Comparison of ENCODE assay signal across 10 mouse cellular contexts in genomic region chr19:25407887-25408236, GRCm38 (mm10).
DNase-seq lines count a peak whose midpoint lies in the region; ATAC-seq and TF ChIP-seq lines count a peak whose summit lies in the region.
"Had no signal": no experiment of that assay in that cellular context is flagged by ENCODE, and none has a peak within 500 bp of the region (broad histone marks: within the 10 kb centered on the region; RNA-seq: fewer than 3 reads in every experiment).

No protein-coding gene starts in this region.

- peak overlapping the region; percentile 56 for H3K4me3 ChIP-seq in heart, embryonic 11.5 days (ENCODE audit: low read depth, low read length)
- no peak overlapping the region for H3K4me3 ChIP-seq in midbrain, postnatal 0 days (ENCODE audit: low read depth, low read length)
- no peak overlapping the region for H3K4me3 ChIP-seq in midbrain, embryonic 11.5 days (ENCODE audit: low read depth, low read length)
- H3K4me3 ChIP-seq in limb, embryonic 12.5 days (replicated peaks), result peak overlapping the region; percentile 52

- no peaks in the 10 kb centered on the region for H3K9me3 ChIP-seq in heart, embryonic 11.5 days (replicated peaks; ENCODE audit: control insufficient read depth, low read length)
- H3K9me3 ChIP-seq in midbrain, postnatal 0 days (ENCODE audit: low read length), result no peaks in the 10 kb centered on the region
- no peaks in the 10 kb centered on the region for H3K9me3 ChIP-seq in midbrain, embryonic 11.5 days (ENCODE audit: control insufficient read depth, low read length)
- 0 out of 2 replicates have a peak, but pooled peaks cover 14% of the 10 kb centered on the region for H3K9me3 ChIP-seq in limb, embryonic 12.5 days

- peak overlapping the region; percentile 97 for H3K27ac ChIP-seq in heart, embryonic 11.5 days (ENCODE audit: low read depth, low read length)
- no peak overlapping the region for H3K27ac ChIP-seq in midbrain, postnatal 0 days (ENCODE audit: low read depth, low read length)
- H3K27ac ChIP-seq in midbrain, embryonic 11.5 days (ENCODE audit: low read depth, low read length), result no peak overlapping the region
- peak overlapping the region; percentile 99 for H3K27ac ChIP-seq in limb, embryonic 12.5 days

- H3K36me3 ChIP-seq in heart, embryonic 11.5 days (ENCODE audit: control insufficient read depth, insufficient read depth, low read length), result peaks cover 25% of the 10 kb centered on the region
- H3K36me3 ChIP-seq in midbrain, postnatal 0 days (ENCODE audit: insufficient read depth, low read length), result no peaks in the 10 kb centered on the region
- peaks cover 2% of the 10 kb centered on the region; the same call in 1 of the 2 replicates for H3K36me3 ChIP-seq in midbrain, embryonic 11.5 days (ENCODE audit: control insufficient read depth, insufficient read depth, low read length)
- H3K36me3 ChIP-seq in limb, embryonic 12.5 days, result peaks cover 40% of the 10 kb centered on the region

- intact Hi-C loops in heart, postnatal 14 days (cut with DNase I), result loop anchor here (5.0 kb wide), 1 partner anchor 34 kb away; no protein-coding TSS in a partner anchor
- intact Hi-C loops in left cerebral cortex, postnatal 14 days (cut with DNase I), result no loop called here

- WGBS in heart, embryonic 11.5 days (ENCODE audit: insufficient replicate concordance), result 4% methylated on average over 6 of the region's 6 CpGs
- WGBS in midbrain, postnatal 0 days, result 47% methylated on average over 6 of the region's 6 CpGs
- WGBS in midbrain, embryonic 11.5 days, result 49% methylated on average over 6 of the region's 6 CpGs
- WGBS in limb, embryonic 12.5 days, result 6% methylated on average over 6 of the region's 6 CpGs

- H3K4me1 ChIP-seq in heart, embryonic 11.5 days (ENCODE audit: control insufficient read depth, insufficient read depth, low read length), result peaks cover 42% of the 10 kb centered on the region
- H3K4me1 ChIP-seq in midbrain, postnatal 0 days (ENCODE audit: insufficient read depth, low read length), result peaks cover 6% of the 10 kb centered on the region; the same call in 1 of the 2 replicates
- peaks cover 14% of the 10 kb centered on the region for H3K4me1 ChIP-seq in midbrain, embryonic 11.5 days (ENCODE audit: control insufficient read depth, insufficient read depth, low read length)
- peaks cover 67% of the 10 kb centered on the region for H3K4me1 ChIP-seq in limb, embryonic 12.5 days (replicated peaks)

- peak overlapping the region; percentile 74 for H3K9ac ChIP-seq in heart, embryonic 11.5 days (ENCODE audit: low read depth, low read length)
- no peak overlapping the region for H3K9ac ChIP-seq in midbrain, postnatal 0 days (replicated peaks; ENCODE audit: low read length, poor library complexity, severe bottlenecking)
- H3K9ac ChIP-seq in midbrain, embryonic 11.5 days (ENCODE audit: low read length), result no peak overlapping the region
- H3K9ac ChIP-seq in limb, embryonic 12.5 days (replicated peaks), result peak overlapping the region; percentile 71; the same call in 1 of the 2 replicates

- ATAC-seq in heart, embryonic 11.5 days (replicated peaks; ENCODE audit: insufficient number of reproducible peaks, low FRiP score, low TSS enrichment), result no peak
- ATAC-seq in midbrain, postnatal 0 days (ENCODE audit: low FRiP score), result no peak
- no peak for ATAC-seq in midbrain, embryonic 11.5 days (ENCODE audit: low FRiP score)
- ATAC-seq in limb, embryonic 12.5 days (ENCODE audit: insufficient number of reproducible peaks, insufficient read depth, low FRiP score, low TSS enrichment, low read depth), result no peak

- H3K4me2 ChIP-seq in heart, embryonic 11.5 days, result peak overlapping the region; percentile 86
- H3K4me2 ChIP-seq in midbrain, postnatal 0 days (ENCODE audit: low read depth, low read length, poor library complexity, severe bottlenecking), result peak overlapping the region; percentile 83; the same call in 1 of the 2 replicates
- H3K4me2 ChIP-seq in midbrain, embryonic 11.5 days, result no peak overlapping the region
- peak overlapping the region; percentile 77 for H3K4me2 ChIP-seq in limb, embryonic 12.5 days

- no peaks in the 10 kb centered on the region for H3K27me3 ChIP-seq in heart, embryonic 11.5 days (ENCODE audit: control insufficient read depth, insufficient read depth, low read length)
- H3K27me3 ChIP-seq in midbrain, postnatal 0 days (ENCODE audit: insufficient read depth, low read length), result 0 out of 2 replicates have a peak, but pooled peaks cover 4% of the 10 kb centered on the region
- H3K27me3 ChIP-seq in midbrain, embryonic 11.5 days (ENCODE audit: control insufficient read depth, insufficient read depth, low read length), result no peaks in the 10 kb centered on the region
- H3K27me3 ChIP-seq in limb, embryonic 12.5 days, result no peaks in the 10 kb centered on the region

- DNase-seq in heart, postnatal 14 days, result no peak
- DNase-seq in midbrain, postnatal 0 days (ENCODE audit: low spot score), result no peak
- no peak for DNase-seq in midbrain, embryonic 11.5 days (ENCODE audit: low spot score, missing footprints)
- DNase-seq in yolk sac, embryonic 10.5 days (ENCODE audit: low spot score), result peak; percentile 48
- DNase-seq in left cerebral cortex, postnatal 14 days (ENCODE audit: low spot score in 2 of 2), result no peak
- DNase-seq in urinary bladder, postnatal 14 days (ENCODE audit: low spot score), result no peak
- DNase-seq: adrenal gland, postnatal 36 days; thymus, postnatal 14 days had no signal

- TF ChIP-seq CTCF in midbrain, postnatal 0 days (IDR thresholded peaks at IDR 0.05), result no peak

Comparison
In these comparisons a context has a peak if more than half of its experiments do, and no peak if none do; other contexts are left out.
1. H3K27ac ChIP-seq: peak in heart, embryonic 11.5 days (single experiment) and limb, embryonic 12.5 days (single experiment); none in midbrain, postnatal 0 days (single experiment) and midbrain, embryonic 11.5 days (single experiment).
2. H3K4me3 ChIP-seq: peak in heart, embryonic 11.5 days (single experiment) and limb, embryonic 12.5 days (single experiment); none in midbrain, postnatal 0 days (single experiment) and midbrain, embryonic 11.5 days (single experiment).
3. H3K9ac ChIP-seq: peak in heart, embryonic 11.5 days (single experiment) and limb, embryonic 12.5 days (single experiment); none in midbrain, postnatal 0 days (single experiment) and midbrain, embryonic 11.5 days (single experiment).